Mouse (Mus musculus): ENCODE data around the gene Slc35a2.
A peak's percentile ranks its signal among the peaks of the same experiment; 100 is the strongest.
"Not testable (repeated sequence)": the region's sequence is repeated elsewhere in the genome, so short reads cannot be mapped to it uniquely, and the experiment has no call there.

Gene Slc35a2

GRCm38 (mm10) chrX:7909242-7909641 is 25.4 kb downstream of the Slc35a2 start, which contains the start of gene Gm10490:
Gm10490 (plus strand) TSS chrX:7909542.
- DNase-seq = not testable (repeated sequence)

DNA sequence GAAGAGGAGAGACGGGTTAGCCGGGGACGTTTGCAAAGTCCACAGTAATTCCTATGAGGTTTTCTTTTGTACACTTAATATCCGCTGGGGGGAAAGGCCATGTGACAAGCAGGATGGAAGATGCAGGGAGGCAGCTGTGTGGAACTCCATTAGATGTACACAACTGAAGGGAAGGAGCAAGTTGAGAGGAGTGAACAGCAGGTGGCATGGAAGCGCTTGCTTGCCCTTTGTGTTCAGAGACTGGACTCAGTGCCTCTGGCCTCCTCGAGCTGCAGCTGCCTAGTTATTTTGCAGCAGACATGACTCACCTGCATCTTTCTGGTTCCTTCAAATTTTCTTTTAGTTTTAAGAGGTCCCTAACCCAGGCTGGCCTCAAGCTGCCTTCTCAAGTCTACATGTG is 26.6 kb downstream of the Slc35a2 start:
- no peak for DNase-seq

DNA sequence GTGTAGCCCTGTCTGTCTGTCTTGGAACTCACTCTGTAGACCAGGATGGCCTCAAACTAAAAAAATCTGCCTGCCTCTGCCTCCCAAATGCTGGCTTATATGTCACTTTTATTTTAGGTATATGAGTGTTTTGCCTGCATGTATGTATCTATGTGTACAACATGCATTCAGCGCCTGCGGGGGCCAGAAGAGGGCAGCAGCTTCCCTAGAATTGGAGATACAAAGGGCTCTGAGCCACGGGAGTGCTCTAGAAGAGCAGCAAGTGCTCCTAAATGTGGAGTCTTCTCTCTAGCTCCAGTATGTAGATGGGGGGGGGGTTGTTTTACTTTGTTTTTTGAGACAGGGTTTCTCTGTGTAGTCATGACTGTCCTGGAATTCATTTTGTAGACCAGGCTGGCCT is 31.8 kb downstream of the Slc35a2 start:
- not testable (repeated sequence) for DNase-seq

DNA sequence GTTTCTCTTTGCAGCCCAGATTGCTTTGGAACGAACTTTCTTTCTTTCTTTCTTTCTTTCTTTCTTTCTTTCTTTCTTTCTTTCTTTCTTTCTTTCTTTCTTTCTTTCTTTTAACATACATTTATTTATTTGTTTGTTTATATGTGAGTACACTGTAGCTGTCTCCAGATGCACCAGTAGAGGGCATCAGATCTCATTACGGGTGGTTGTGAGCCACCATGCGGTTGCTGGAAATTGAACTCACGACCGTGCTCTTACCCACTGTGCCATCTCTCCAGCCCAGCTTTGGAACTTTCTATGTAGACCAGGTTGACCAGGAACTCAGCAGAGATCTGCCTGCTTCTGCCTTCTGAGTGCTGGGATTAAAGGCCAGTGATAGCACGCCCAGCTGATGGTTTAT is 34.1 kb downstream of the Slc35a2 start:
- not testable (repeated sequence) for DNase-seq

- no peak for DNase-seq
Measured at GRCm38 (mm10) chrX:7919601-7920383, 36.0 kb downstream of the Slc35a2 start, which contains the start of gene Pcsk1n. Pcsk1n (plus strand) TSS chrX:7919822.

- no peak for DNase-seq
Measured at GRCm38 (mm10) chrX:7922032-7922431, 38.2 kb downstream of the Slc35a2 start.

DNA sequence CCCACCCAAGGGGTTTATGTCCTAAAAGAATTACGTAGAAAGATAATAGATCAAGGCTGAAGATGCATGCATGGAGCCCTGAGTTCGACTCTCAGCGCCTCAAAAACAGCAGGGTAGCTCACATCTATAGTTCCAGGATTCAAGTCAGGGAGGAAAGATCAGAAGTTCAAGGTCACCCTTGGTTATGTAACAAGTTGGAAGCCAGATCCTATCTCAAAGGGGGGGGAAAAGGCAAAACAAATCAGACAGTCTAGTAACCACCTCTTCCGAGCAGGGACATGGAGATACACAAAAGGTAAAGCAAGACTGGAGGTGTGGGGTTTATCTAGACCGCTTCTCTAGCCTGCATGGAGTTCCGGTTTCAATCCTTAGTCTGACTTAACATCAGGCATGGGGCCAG is 42.4 kb downstream of the Slc35a2 start:
- no peak for DNase-seq

- no peak for DNase-seq
Measured at GRCm38 (mm10) chrX:7927116-7927515, 43.3 kb downstream of the Slc35a2 start.

DNA sequence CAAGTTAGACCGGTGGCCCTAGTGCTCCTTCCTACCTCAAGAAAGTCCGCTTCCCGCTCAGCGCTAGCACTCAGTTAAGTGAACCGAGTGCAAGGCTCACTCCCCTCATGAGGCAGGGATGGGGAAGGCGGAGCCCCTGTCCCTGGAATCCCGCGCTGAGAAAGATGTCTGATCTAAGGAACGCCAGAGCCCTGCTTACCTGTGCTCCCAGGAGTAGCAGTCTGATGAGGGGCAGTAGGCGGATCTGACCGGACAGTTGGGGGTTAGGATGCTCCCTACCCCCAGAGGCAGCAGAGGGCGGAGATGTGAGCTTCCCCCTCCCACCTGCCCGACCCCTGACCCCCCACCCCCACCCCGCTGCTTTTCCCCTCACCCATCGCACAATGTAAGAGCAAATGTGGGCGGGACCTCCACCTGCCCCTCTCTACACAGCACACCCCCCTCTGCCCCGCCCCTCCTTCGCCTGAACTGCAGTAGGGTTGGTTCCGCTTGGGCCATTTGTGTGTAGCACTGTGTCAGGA is 44.5 kb downstream of the Slc35a2 start, which contains the start of gene Eras:
Eras (minus strand) TSS at position 338 of the 521 bp plus-strand sequence.
- DNase-seq = no peak

DNA sequence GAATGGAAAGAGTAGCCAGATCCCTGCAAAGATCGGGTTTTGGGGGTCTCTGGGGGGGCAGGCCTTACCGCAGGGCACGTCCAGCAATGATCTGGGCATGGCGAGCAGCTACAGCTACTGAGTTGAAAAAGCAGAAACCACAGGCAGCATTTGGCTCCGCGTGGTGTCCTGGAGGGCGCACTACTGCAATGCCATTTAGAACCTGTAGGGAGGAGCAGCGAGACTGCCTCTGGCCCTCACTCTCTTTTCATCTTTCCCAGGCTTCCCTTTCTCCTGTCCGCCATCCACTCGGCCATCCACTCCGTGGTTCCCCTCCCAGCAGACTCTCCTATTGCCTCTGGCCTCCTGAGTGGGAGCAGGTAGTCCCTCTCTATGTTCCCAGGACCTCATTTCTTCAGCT is 53.0 kb downstream of the Slc35a2 start:
- DNase-seq = peak; percentile 24

GRCm38 (mm10) chrX:7937667-7938066 is 53.8 kb downstream of the Slc35a2 start:
- no peak for DNase-seq

Measured in liver (tissue).